Mouse (Mus musculus) layer of hippocampus, adult 8-10 months (tissue): ENCODE results near the gene Ttll9. TPM values are rescaled to one million over a fixed set of nuclear protein-coding genes. Genes with fewer than 3 reads are reported as not detected.
A peak's percentile ranks its signal among the peaks of the same experiment; 100 is the strongest.

Experiments used
- DNase-seq, 2 experiments: peaks; one replicate each; pipeline ENCODE4 v3.0.0; 2022; ENCODE audit warnings: low spot score in 2 of 2
- total RNA-seq, 4 experiments: library from RNA; stranded (reverse); gene quantifications; 2 replicates each; pipeline ENCODE4 v1.2.4; 2022

The Ttll9 gene
- total RNA-seq, 4 experiments from 2014 or later, result 0.95 to 1.9 (median 1.5) TPM

- DNase-seq, result no peak
Measured at GRCm38 (mm10) chr2:152941776-152942175, 20.5 kb upstream of the Ttll9 start.

GRCm38 (mm10) chr2:152942898-152943515 lies 19.3 kb upstream of the Ttll9 start:
- DNase-seq, result no peak

GRCm38 (mm10) chr2:152943568-152943967 lies 18.7 kb upstream of the Ttll9 start:
- DNase-seq, result no peak

GRCm38 (mm10) chr2:152944013-152944412 lies 18.3 kb upstream of the Ttll9 start:
- no peak for DNase-seq

- DNase-seq, result peak; percentile 46 to 62
Measured at GRCm38 (mm10) chr2:152947098-152947497, 15.2 kb upstream of the Ttll9 start.

GRCm38 (mm10) chr2:152948438-152949020 lies 13.8 kb upstream of the Ttll9 start:
- no peak for DNase-seq

- no peak for DNase-seq
Measured at GRCm38 (mm10) chr2:152950358-152951064, 11.8 kb upstream of the Ttll9 start.

GRCm38 (mm10) chr2:152951065-152951849 lies 11.0 kb upstream of the Ttll9 start, which contains the start of gene Dusp15:
Dusp15 (minus strand) TSS chr2:152951698.
- peak; percentile 41 to 52 for DNase-seq

- DNase-seq, result no peak
Measured at GRCm38 (mm10) chr2:152951850-152952720, 10.2 kb upstream of the Ttll9 start.

GRCm38 (mm10) chr2:152958116-152958515 lies 4.2 kb upstream of the Ttll9 start:
- DNase-seq, result no peak

GRCm38 (mm10) chr2:152965555-152965954 lies 3.3 kb downstream of the Ttll9 start:
- DNase-seq, result no peak

- DNase-seq, result no peak
Measured at GRCm38 (mm10) chr2:152976991-152977390, 14.7 kb downstream of the Ttll9 start.

GRCm38 (mm10) chr2:152985582-152985981 lies 23.3 kb downstream of the Ttll9 start:
- DNase-seq, result peak; percentile 8 to 17

- no peak for DNase-seq
Measured at GRCm38 (mm10) chr2:152991529-152991928, 29.2 kb downstream of the Ttll9 start.

- no peak for DNase-seq
Measured at GRCm38 (mm10) chr2:152997046-152997445, 34.8 kb downstream of the Ttll9 start.

GRCm38 (mm10) chr2:153002492-153003248 lies 40.4 kb downstream of the Ttll9 start:
- DNase-seq, result no peak

- no peak for DNase-seq
Measured at GRCm38 (mm10) chr2:153003681-153004338, 41.5 kb downstream of the Ttll9 start.

- no peak for DNase-seq
Measured at GRCm38 (mm10) chr2:153005981-153006380, 43.7 kb downstream of the Ttll9 start.

GRCm38 (mm10) chr2:153009192-153009973 lies 47.1 kb downstream of the Ttll9 start:
- no peak for DNase-seq
